ENCODE assay signal across 10 mouse cellular contexts in the genomic region with DNA sequence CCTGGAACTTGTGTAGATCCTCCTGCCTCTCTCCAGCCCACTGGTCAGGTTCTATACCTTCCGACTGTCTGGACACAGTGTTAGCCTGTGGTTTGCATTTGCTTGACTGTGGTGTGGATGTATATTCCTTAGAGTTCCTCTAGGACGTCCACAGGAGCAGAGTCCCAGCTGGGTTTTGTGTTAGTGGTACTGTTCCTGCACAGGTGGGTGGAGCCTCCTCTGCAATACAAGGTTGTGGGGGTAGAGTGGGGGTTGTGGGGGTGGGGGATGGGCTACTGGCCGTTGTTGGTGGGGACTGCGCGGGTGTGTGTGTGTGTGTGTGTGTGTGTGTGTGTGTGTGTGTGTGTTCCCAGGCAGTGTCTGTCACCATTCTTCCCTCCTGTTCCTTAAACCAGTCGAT. TPM values are rescaled to one million over a fixed set of nuclear protein-coding genes. Genes with fewer than 3 reads are reported as not detected.
DNase-seq lines count a peak whose midpoint lies in the region; ATAC-seq lines count a peak whose summit lies in the region.
"Had no signal": no experiment of that assay in that cellular context is flagged by ENCODE, and none has a peak within 500 bp of the region (broad histone marks: within the 10 kb centered on the region; RNA-seq: fewer than 3 reads in every experiment).

No protein-coding gene starts in this region.

- 17% methylated on average over 6 of the region's 6 CpGs for WGBS in heart, embryonic 14.5 days
- 40% methylated on average over 6 of the region's 6 CpGs for whole genome bisulfite sequencing in embryonic facial prominence, embryonic 10.5 days
- WGBS in limb, embryonic 15.5 days: 44% methylated on average over 6 of the region's 6 CpGs

- peak; percentile 27; the same call in 1 of the 2 replicates for ATAC-seq in heart, embryonic 14.5 days (ENCODE audit: insufficient number of reproducible peaks, insufficient read depth, low FRiP score, low read depth)
- ATAC-seq in limb, embryonic 15.5 days (ENCODE audit: insufficient number of reproducible peaks, low FRiP score, low TSS enrichment, low read depth): peak; percentile 51; the same call in 1 of the 2 replicates
- ATAC-seq in monocyte, adult 5-6 weeks (replicated peaks; ENCODE audit: insufficient number of reproducible peaks, low FRiP score, low TSS enrichment, poor library complexity, severe bottlenecking): no peak
- ATAC-seq in erythroblast, adult 5-6 weeks (replicated peaks; ENCODE audit: low FRiP score, poor library complexity, severe bottlenecking): no peak

- DNase-seq in heart, postnatal 10 days: no peak
- DNase-seq in embryonic facial prominence, embryonic 10.5 days (ENCODE audit: low spot score): peak; percentile 49
- DNase-seq in forelimb bud, embryonic 11.5 days (ENCODE audit: low read depth, low spot score): peak; percentile 57
- no peak for DNase-seq in thymus, postnatal 14 days
- DNase-seq: adrenal gland, adult 2 months; right cerebral cortex, postnatal 25 days had no signal

- intact Hi-C loops in heart, postnatal 10 days (cut with DNase I): no loop called here

- no peaks in the 10 kb centered on the region for H3K36me3 ChIP-seq in heart, embryonic 14.5 days (ENCODE audit: control insufficient read depth, insufficient read depth, low read length)
- H3K36me3 ChIP-seq in embryonic facial prominence, embryonic 10.5 days (replicated peaks): no peaks in the 10 kb centered on the region
- no peaks in the 10 kb centered on the region for H3K36me3 ChIP-seq in limb, embryonic 15.5 days

- peak overlapping the region; percentile 36 for H3K9ac ChIP-seq in heart, embryonic 14.5 days (ENCODE audit: low read length)
- no peak overlapping the region for H3K9ac ChIP-seq in limb, embryonic 15.5 days

- H3K9me3 ChIP-seq in heart, embryonic 14.5 days (ENCODE audit: control insufficient read depth, low read length): no peaks in the 10 kb centered on the region
- H3K9me3 ChIP-seq in embryonic facial prominence, embryonic 10.5 days: no peaks in the 10 kb centered on the region
- no peaks in the 10 kb centered on the region for H3K9me3 ChIP-seq in limb, embryonic 15.5 days

- H3K4me1 ChIP-seq in heart, embryonic 14.5 days (ENCODE audit: control insufficient read depth in 2 of 2, insufficient read depth in 2 of 2, low read length in 2 of 2): peaks cover 23 to 56% of the 10 kb centered on the region in 2 experiments
- peaks cover 39% of the 10 kb centered on the region for H3K4me1 ChIP-seq in embryonic facial prominence, embryonic 10.5 days
- peaks cover 36% of the 10 kb centered on the region for H3K4me1 ChIP-seq in limb, embryonic 15.5 days

- H3K4me2 ChIP-seq in heart, embryonic 14.5 days (ENCODE audit: low read length): peak overlapping the region; percentile 59
- H3K4me2 ChIP-seq in limb, embryonic 15.5 days: no peak overlapping the region

- peak overlapping the region; percentile 75 to 89 for H3K27ac ChIP-seq in heart, embryonic 14.5 days (replicated peaks in 1 of 2; ENCODE audit: control insufficient read depth in 1 of 2, insufficient read depth in 1 of 2, low read depth in 2 of 2, low read length in 2 of 2)
- H3K27ac ChIP-seq in embryonic facial prominence, embryonic 10.5 days (replicated peaks): peak overlapping the region; percentile 78
- H3K27ac ChIP-seq in limb, embryonic 15.5 days: peak overlapping the region; percentile 87

- no peaks in the 10 kb centered on the region for H3K27me3 ChIP-seq in heart, embryonic 14.5 days (ENCODE audit: control insufficient read depth, insufficient read depth, low read length)
- H3K27me3 ChIP-seq in embryonic facial prominence, embryonic 10.5 days (replicated peaks; ENCODE audit: low read depth, poor library complexity, severe bottlenecking): no peaks in the 10 kb centered on the region
- H3K27me3 ChIP-seq in limb, embryonic 15.5 days: no peaks in the 10 kb centered on the region

- H3K4me3 ChIP-seq in heart, embryonic 14.5 days (ENCODE audit: control insufficient read depth in 1 of 2, insufficient read depth in 1 of 2, low read depth in 1 of 2, low read length in 2 of 2): no peak overlapping the region
- peak overlapping the region; percentile 22; the same call in 1 of the 2 replicates for H3K4me3 ChIP-seq in embryonic facial prominence, embryonic 10.5 days
- H3K4me3 ChIP-seq in limb, embryonic 15.5 days: no peak overlapping the region

RNA-seq across cellular contexts. Expression of a gene that starts 58.4 kb away (rescaled TPM):
- polyA plus RNA-seq in heart, embryonic 14.5 days (2014; fragmentation: Nextera tagmentation; extraction: Ambion mirVana): 11.0 and 12.0 TPM in 2 replicates
- 10 to 100 TPM; 64.3 to 67.9 TPM for total RNA-seq in heart, postnatal 10 days (2021)
- 3.1 and 4.6 TPM in 2 replicates for polyA plus RNA-seq in embryonic facial prominence, embryonic 10.5 days (2016; fragmentation: Nextera tagmentation; extraction: Ambion mirVana)
- polyA plus RNA-seq in limb, embryonic 15.5 days (2015; fragmentation: Nextera tagmentation; extraction: Ambion mirVana): 15.4 and 16.2 TPM in 2 replicates
- not detected in 3 replicates for total RNA-seq in monocyte, adult 5-6 weeks (2017)
- 5.2 and 7.5 TPM in 2 replicates for total RNA-seq in erythroblast, adult 5-6 weeks (2015; ENCODE audit: low replicate concordance)
- total RNA-seq in erythroblast, adult 5-6 weeks (2017; ENCODE audit: low replicate concordance): 4.0 and 11.5 TPM in 2 replicates

Comparison
In these comparisons a context has a peak if more than half of its experiments do, and no peak if none do; other contexts are left out.
1. ATAC-seq: peak in heart, embryonic 14.5 days (single experiment) and limb, embryonic 15.5 days (single experiment); none in monocyte, adult 5-6 weeks (single experiment) and erythroblast, adult 5-6 weeks (single experiment).
2. DNase-seq: peak in embryonic facial prominence, embryonic 10.5 days (single experiment) and forelimb bud, embryonic 11.5 days (single experiment); none in heart, postnatal 10 days (0 of 2) and thymus, postnatal 14 days (single experiment).
3. Peak in every context shown above with its lines, with median percentiles within 50 percentile points of each other: H3K27ac ChIP-seq.